Mouse (Mus musculus) spleen, adult 2 months (tissue): ENCODE data around the gene Hecw2.

Experiments
- CTCF ChIP-seq: fragments of 200-500 bp; IDR thresholded peaks from 2 replicates; pipeline ENCODE4 v1.5.1; 2011; ENCODE audit warnings: mild to moderate bottlenecking, inconsistent platforms; ENCODE audit not compliant: insufficient read depth, insufficient read length, insufficient replicate concordance; ENCODE audit errors: extremely low read depth
- POLR2A ChIP-seq: fragments of 200-500 bp; IDR thresholded peaks from 2 replicates; pipeline ENCODE4 v1.6.1; 2011; ENCODE audit warnings: low read depth, low read length, inconsistent platforms

GRCm38 (mm10) chr1:53775036-53775435 lies 419.9 kb downstream of the Hecw2 start:
- TF ChIP-seq CTCF, result no peak
- no peak for TF ChIP-seq POLR2A
